Mouse (Mus musculus): ENCODE measurements at regions not wholly inside any gene's neighbourhood (a gene's known extent, or its start where the extent isn't known, plus 50 kb on each side); places are given as distances from the start of the nearest gene placed in this dataset.
"Not testable (repeated sequence)": the region's sequence is repeated elsewhere in the genome, so short reads cannot be mapped to it uniquely, and the experiment has no call there.

DNA sequence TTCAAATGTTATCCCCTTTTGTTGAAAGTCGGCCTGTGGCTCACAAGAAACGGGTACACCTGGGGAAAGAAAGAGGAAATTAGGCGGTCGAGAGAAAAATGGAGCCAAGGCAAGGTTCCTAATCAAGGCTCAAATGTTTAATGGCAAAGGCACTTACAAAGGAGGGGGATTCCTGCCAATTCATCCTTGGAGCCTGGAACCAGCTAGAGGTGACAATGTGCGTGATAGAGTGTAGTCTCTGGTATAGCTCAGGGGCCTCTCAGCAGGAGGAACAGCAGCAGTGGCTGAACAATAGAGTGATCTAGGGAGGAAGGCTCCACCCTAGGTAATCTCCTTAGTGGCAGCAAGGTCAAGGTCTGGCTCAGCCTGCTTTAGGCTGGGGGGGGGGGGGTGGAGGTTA is 213.5 kb upstream of the Chordc1 start:
- H3K9me3 ChIP-seq (ENCODE audit: control insufficient read depth, insufficient read depth, low read depth, low read length); H3K36me3 ChIP-seq (ENCODE audit: control insufficient read depth, insufficient read depth, low read length, poor library complexity, severe bottlenecking); H3K4me1 ChIP-seq (ENCODE audit: control insufficient read depth in 2 of 2, insufficient read depth in 2 of 2, low read length in 2 of 2, poor library complexity in 1 of 2); H3K9ac ChIP-seq (ENCODE audit: insufficient read depth, low read depth, low read length, poor library complexity, severe bottlenecking); in situ Hi-C loops (cut with MboI; ENCODE audit: low sequenced_read_pairs in 2 of 2, unreplicated experiment in 2 of 2): not testable (repeated sequence)
- peak overlapping the region; percentile 85 for H3K27ac ChIP-seq (ENCODE audit: insufficient read depth, low read depth, low read length, poor library complexity, severe bottlenecking)
- TF ChIP-seq MAFK (IDR thresholded peaks at IDR 0.05; ENCODE audit: insufficient read depth, low read depth, low read length), result 0 out of 2 replicates have a peak, but pooled peaks have one; percentile 44
- peak overlapping the region in 1 of 2 experiments; percentile 1; a peak in 1 of 4 replicates for H3K4me3 ChIP-seq (ENCODE audit: insufficient read depth in 1 of 2, low read depth in 1 of 2, low read length in 2 of 2, poor library complexity in 1 of 2, severe bottlenecking in 1 of 2)
- peak; percentile 54 for DNase-seq (ENCODE audit: low read depth, low spot score)

DNA sequence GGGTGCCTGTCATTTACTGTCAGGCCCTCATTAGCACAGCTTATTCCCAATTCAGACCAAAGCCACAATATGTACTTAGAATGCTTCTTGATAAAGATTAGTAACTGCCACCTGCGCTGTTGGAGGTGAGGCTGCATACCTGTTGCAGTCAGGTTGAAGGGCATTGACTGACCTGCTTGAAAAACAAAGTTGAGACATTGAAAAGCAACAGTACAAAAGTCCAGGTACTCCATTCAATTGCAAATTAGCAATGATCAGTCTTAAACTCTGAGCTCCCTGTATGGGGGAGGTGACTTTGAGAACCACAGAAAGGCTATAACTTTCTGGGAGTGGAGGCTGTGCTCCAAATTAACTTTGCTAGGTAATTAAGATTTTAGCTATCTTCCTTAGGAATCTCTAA is 212.8 kb upstream of the Chordc1 start:
- in situ Hi-C loops (cut with MboI; ENCODE audit: low sequenced_read_pairs in 2 of 2, unreplicated experiment in 2 of 2), result not testable (repeated sequence)
- peak overlapping the region; percentile 85; the same call in 1 of the 2 replicates for H3K27ac ChIP-seq (ENCODE audit: insufficient read depth, low read depth, low read length, poor library complexity, severe bottlenecking)
- DNase-seq (ENCODE audit: low read depth, low spot score), result peak; percentile 50

More for the DNA sequence above, 212.8 kb upstream of the Chordc1 start:
- not testable (repeated sequence) for H3K9me3 ChIP-seq (ENCODE audit: control insufficient read depth, insufficient read depth, low read depth, low read length); H3K36me3 ChIP-seq (ENCODE audit: control insufficient read depth, insufficient read depth, low read length, poor library complexity, severe bottlenecking); H3K4me1 ChIP-seq (ENCODE audit: control insufficient read depth in 2 of 2, insufficient read depth in 2 of 2, low read length in 2 of 2, poor library complexity in 1 of 2); H3K9ac ChIP-seq (ENCODE audit: insufficient read depth, low read depth, low read length, poor library complexity, severe bottlenecking)
- peak overlapping the region in 1 of 2 experiments; percentile 31; a peak in 1 of 4 replicates for H3K4me3 ChIP-seq (ENCODE audit: insufficient read depth in 1 of 2, low read depth in 1 of 2, low read length in 2 of 2, poor library complexity in 1 of 2, severe bottlenecking in 1 of 2)
- TF ChIP-seq MAFK (IDR thresholded peaks at IDR 0.05; ENCODE audit: insufficient read depth, low read depth, low read length), result 0 out of 2 replicates have a peak, but pooled peaks have one; percentile 7
